Mouse (Mus musculus) ES-CJ7 (cell line): ENCODE results near the gene Dhcr24.

ENCODE experiments used
- DNase-seq: peaks from one replicate; pipeline ENCODE4 v3.0.0; 2011; ENCODE audit warnings: low read depth, low spot score

The Dhcr24 gene

GRCm38 (mm10) chr4:106606639-106607554, 46.1 kb downstream of the Dhcr24 start:
- peak; percentile 72 for DNase-seq

- no peak for DNase-seq
These were observed 47.1 kb downstream of the Dhcr24 start for GRCm38 (mm10) chr4:106607905-106608304.

GRCm38 (mm10) chr4:106613105-106613504, 52.3 kb downstream of the Dhcr24 start:
- DNase-seq, result no peak

- DNase-seq, result no peak
These were observed 52.7 kb downstream of the Dhcr24 start for GRCm38 (mm10) chr4:106613560-106613959.

GRCm38 (mm10) chr4:106614180-106614797, 53.5 kb downstream of the Dhcr24 start:
- peak; percentile 86 for DNase-seq

- no peak for DNase-seq
These were observed 54.0 kb downstream of the Dhcr24 start for GRCm38 (mm10) chr4:106614881-106615280.

GRCm38 (mm10) chr4:106615637-106616036, 54.8 kb downstream of the Dhcr24 start:
- peak; percentile 81 for DNase-seq

GRCm38 (mm10) chr4:106617056-106617455, 56.2 kb downstream of the Dhcr24 start, which contains the start of gene Lexm:
Lexm (minus strand) TSS chr4:106617241.
- DNase-seq, result peak; percentile 65

- DNase-seq, result no peak
These were observed 58.1 kb downstream of the Dhcr24 start for GRCm38 (mm10) chr4:106618898-106619297.

- no peak for DNase-seq
These were observed 60.6 kb downstream of the Dhcr24 start for GRCm38 (mm10) chr4:106621428-106621827.

GRCm38 (mm10) chr4:106622030-106622493, 61.2 kb downstream of the Dhcr24 start, which contains the start of gene Ttc22:
Ttc22 (plus strand) TSS chr4:106622432.
- peak; percentile 23 for DNase-seq

- DNase-seq, result no peak
These were observed 61.9 kb downstream of the Dhcr24 start for GRCm38 (mm10) chr4:106622712-106623111.

GRCm38 (mm10) chr4:106624271-106624670, 63.4 kb downstream of the Dhcr24 start:
- DNase-seq, result no peak

GRCm38 (mm10) chr4:106627809-106628208, 67.0 kb downstream of the Dhcr24 start:
- no peak for DNase-seq

GRCm38 (mm10) chr4:106628650-106629360, 68.0 kb downstream of the Dhcr24 start:
- no peak for DNase-seq

GRCm38 (mm10) chr4:106629374-106629773, 68.5 kb downstream of the Dhcr24 start:
- no peak for DNase-seq

GRCm38 (mm10) chr4:106630333-106631220, 69.7 kb downstream of the Dhcr24 start:
- DNase-seq, result peak; percentile 58

GRCm38 (mm10) chr4:106632313-106632712, 71.5 kb downstream of the Dhcr24 start:
- no peak for DNase-seq

GRCm38 (mm10) chr4:106633281-106634085, 72.6 kb downstream of the Dhcr24 start:
- DNase-seq, result no peak

GRCm38 (mm10) chr4:106634086-106634479, 73.2 kb downstream of the Dhcr24 start:
- no peak for DNase-seq
